Mouse (Mus musculus) megakaryocyte progenitor cell, adult 5-6 weeks (primary cell): ENCODE results near the gene Fcer1g. TPM values are rescaled to one million over a fixed set of nuclear protein-coding genes. Genes with fewer than 3 reads are reported as not detected.

Experiments
- ATAC-seq: replicated peaks from 2 replicates; pipeline ENCODE4 v1.8.0; 2016; ENCODE audit warnings: mild to moderate bottlenecking, moderate TSS enrichment, inconsistent platforms; ENCODE audit not compliant: poor library complexity
- total RNA-seq, 2 experiments: library from RNA; stranded (forward) in 1 of 2; stranded (reverse) in 1 of 2; fragments of 157-497, 149-512 nt in 1 of 2; fragments of 200-1000 nt in 1 of 2; gene quantifications; 2 replicates each; pipeline versions ENCODE4 v1.2.3 to v1.2.4; 2015 to 2017

Fcer1g gene
- total RNA-seq, 2 experiments from 2014 or later = 178 to 293 TPM

GRCm38 (mm10) chr1:171221281-171222193 is 12.6 kb downstream of the Fcer1g start:
- no peak for ATAC-seq

DNA sequence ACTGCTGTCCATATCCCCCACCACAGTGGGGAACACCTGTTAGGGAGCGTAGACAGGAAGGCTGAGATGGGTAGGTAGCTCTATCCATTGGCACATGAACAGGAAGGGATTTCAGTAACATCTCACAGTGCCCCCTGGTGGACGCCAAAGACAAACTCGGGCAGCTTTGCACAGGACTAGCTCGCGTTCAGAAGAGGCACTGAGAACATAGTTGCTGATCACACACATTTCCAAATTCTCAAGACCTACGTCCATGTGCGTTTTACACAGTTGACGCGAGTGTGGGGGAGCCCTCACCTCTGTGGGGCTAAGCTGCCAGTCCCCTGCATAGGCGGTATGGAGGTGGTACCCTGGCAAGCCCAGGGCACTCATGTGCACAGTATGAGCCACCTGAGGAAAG is 13.3 kb downstream of the Fcer1g start:
- peak; percentile 52 for ATAC-seq

DNA sequence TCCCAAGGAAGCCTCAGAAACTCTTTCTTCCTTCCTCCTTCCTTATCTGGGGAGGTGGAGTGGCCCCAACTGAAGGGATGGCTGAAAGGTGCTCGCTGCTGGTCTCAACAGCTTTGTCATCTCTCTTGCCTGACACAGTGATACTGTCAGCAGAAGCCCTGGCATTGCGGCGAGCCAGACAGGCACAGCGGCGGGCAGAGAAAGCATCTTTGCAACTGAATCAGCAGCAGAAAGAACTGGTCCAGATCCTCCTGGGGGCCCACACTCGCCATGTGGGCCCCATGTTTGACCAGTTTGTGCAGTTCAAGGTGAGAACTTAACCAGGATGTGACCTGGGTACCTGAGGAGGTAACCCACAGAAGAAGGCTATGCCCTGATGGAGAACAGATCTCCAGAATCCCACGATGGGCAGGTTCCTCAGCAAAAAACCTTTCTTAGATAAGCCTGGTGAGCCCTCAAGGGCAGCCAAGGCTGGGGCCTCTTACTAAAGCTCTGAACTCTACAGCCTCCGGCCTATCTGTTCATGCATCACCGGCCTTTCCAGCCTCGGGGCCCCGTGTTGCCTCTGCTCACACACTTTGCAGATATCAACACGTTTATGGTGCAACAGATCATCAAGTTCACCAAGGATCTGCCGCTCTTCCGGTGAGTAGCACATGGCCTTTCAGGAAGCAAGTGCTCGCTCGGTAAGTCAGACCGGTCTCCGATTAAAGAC is 17.8 kb downstream of the Fcer1g start:
- no peak for ATAC-seq

DNA sequence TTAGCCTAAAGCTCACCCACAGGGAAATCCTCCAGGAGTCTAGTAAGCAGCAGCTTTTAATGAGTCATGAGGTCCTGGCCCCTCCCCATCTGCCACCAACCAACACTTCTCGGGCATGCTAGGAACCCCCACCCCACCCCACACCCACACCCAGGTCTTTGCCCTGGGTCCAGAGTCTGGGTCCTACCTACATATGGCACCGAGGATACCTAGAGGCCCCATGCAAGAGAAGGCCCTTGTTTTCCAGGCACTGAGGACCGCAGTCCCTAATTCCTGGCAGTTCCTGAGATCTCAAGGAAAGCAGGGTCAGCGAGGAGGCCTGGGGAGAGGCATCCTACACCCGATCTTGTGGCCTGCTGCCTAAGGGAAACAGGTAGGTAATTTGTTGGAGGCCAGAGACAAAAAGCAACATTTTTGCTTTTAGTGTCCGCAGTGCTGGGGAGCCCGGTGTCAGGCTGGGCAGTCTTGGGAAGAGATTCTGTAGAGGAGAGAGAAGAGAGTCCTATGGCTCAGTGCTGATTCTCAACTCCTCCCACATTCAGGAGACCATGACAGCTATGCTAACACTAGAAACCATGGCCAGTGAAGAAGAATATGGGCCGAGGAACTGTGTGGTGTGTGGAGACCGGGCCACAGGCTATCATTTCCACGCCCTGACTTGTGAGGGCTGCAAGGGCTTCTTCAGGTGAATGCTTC is 20.2 kb downstream of the Fcer1g start, which contains the start of gene Nr1i3:
TSS of gene Nr1i3 (plus strand) at position 170 of the 696 bp plus-strand sequence.
- ATAC-seq = no peak

- no peak for ATAC-seq
These were observed 21.3 kb downstream of the Fcer1g start for GRCm38 (mm10) chr1:171212854-171213253.

DNA sequence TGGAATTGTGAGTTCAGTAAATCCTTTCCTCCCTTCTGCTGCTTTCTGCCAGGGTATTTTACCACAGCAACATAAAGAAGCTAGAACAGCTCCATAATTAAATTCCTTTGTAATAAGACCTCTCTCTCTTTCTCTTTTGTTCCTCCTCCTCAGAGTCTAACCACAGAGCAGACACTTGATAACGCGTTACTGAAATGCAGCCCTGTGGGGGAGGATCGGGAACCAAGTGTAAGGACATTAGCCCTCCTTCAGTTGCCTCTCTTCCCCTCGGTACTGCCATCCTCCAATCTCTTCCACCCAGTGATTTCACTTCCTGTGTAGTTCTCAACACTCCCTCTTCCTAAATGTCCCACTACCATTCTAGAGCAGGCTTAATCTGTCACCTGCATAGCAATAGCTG is 24.8 kb downstream of the Fcer1g start:
- peak; percentile 58 for ATAC-seq

DNA sequence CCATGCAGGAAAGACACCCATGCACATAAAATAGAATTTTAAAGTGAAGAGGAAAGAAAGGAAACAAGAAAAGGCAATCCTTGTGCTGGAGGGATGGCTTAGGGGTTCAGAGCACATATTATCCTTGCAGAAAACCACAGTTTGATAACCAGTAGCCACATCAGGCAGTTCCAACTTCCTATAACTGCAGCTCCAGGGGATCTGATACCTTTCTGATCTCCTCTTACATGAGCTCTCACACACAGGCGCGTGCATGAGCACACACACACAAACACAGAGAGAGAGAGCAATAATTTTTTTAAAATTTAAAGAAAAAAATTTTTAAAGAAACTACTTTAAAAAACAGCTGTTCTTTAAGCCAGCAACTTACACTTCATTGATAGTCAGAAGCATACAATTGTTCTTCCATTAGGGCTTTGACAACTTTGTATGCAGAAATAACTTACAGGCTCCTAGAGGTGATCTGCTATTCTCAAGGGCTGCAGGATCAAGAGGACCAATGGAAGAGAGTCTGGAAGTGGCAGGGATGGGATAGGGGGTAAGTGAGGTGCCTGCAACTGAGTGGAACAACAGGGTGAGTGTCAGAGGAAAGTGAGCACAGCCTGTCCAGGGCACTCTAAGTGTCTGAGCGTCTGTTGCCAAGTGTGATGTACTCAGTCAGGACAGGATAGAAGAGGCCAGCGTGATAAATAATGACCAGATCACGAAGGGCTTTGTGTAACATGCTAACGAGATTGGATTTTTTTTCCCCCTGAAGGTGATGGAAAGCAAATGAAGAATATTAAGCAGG is 28.3 kb downstream of the Fcer1g start:
- peak; percentile 56 for ATAC-seq

DNA sequence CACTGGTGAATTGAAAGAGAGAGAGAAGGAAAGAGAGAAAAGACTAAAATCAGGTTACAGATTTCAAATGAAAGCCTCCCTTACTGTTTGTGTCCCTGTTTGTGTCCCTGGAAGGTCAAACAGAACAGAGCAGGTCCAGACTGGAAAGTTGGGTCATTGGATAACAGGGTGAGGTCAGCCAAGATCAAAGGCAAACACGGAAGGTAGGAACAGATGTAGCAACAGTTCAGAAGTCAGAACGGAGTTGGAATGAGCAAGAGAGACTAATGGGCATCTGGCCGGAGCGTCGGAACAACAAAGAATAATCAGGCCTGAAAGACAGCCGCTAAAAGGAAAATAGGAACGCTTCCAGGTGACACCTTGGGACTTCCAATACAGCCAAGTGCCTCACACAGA is 29.9 kb downstream of the Fcer1g start:
- no peak for ATAC-seq

- ATAC-seq = no peak
These were observed 30.5 kb downstream of the Fcer1g start for GRCm38 (mm10) chr1:171203471-171204248.

- ATAC-seq = no peak
These were observed 33.4 kb downstream of the Fcer1g start for GRCm38 (mm10) chr1:171200769-171201168.

- ATAC-seq = no peak
These were observed 34.6 kb downstream of the Fcer1g start for GRCm38 (mm10) chr1:171199532-171199931.

GRCm38 (mm10) chr1:171195887-171196397 is 38.2 kb downstream of the Fcer1g start, which contains the start of gene Pcp4l1:
Gene Pcp4l1, minus strand, starts transcription at chr1:171196268.
- peak; percentile 98 for ATAC-seq

DNA sequence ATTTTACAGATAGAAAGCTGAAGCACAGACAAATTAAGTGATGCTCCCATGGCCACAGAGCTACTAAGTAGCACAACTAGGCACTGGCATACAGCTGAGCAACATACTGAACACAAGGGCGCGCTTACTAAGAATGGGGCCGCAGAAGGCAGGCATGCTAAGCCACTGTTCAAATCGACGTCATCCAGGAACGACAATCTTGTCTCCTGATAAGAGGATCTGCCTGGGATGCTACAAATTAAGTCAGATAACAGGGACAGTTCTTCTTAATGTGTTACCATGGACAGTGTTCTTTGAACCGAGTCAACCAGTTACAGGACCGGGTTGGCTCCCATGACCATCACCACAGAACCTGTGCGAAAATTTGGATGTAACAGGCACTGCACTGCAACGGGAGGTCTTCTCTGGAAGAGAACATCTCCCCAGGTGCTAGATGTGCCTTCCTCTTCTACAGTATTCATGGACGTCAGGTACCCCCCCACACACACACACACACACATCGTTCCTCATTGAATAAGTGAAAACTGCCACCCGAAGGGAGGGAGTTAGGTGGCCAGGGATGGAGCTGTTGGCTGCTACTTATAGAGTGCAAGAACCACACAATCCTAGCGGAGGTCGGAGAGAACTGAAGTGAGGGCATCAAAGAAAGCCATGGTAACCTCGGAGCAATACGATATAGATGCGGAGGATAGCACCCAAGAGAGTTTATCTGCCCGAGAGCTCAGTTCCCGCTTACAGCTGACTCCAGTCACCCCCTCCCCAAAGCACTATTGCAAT is 38.9 kb downstream of the Fcer1g start:
- ATAC-seq = no peak

GRCm38 (mm10) chr1:171193911-171194830 is 40.0 kb downstream of the Fcer1g start:
- ATAC-seq = no peak

DNA sequence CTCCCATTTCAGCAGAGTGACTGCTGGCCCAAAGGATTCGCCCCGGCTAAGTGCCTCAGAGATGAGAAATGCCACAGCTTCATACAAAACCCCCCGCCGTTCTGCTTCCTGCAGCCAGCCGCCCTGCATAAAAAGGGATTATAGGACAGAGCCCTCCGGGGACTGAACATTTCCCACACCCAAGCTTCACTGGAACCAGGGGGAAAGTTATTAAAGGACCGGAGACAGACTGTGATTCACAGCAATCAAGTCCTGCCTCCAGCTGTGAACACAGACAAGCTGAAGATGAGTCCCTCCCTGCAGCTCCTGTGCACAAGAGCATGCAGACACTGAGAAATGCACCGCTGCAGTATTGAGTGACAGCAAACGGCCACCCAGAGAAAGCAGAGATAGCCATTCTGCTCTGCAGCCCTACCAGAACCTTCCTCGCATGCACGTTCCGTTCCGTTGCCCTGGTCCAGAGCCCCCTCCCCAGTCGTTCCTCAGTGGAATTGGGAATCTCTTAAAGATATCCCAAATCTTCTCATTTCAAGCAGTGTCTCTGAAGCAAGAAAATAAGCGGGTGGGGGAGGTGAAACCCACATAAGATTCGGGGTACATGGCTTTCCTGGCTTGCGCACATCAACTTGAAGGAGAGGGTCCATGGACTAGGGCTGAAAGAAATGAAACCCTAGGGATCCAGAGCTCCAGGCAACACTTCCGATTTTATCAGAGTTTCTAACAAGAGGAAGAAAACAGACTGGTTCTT is 40.9 kb downstream of the Fcer1g start:
- ATAC-seq = no peak

DNA sequence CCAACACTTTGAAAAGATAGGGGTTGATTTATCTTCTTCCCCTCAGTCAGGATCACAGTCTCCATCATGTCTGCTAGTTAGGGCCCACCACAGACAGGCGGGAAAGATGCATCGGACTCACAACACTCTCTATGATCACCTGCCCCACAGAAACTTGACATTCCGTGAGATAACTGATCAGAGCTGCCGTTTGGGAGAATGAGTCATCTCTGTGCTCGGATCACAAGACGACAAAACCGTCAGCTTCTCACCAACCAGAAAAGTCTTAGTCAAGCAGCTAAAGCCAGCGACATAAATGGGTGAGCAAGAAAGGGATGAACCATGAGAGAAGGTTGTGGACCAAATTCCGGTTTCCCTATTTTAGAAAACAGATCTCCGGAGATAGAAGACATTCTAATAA is 41.9 kb downstream of the Fcer1g start:
- no peak for ATAC-seq

DNA sequence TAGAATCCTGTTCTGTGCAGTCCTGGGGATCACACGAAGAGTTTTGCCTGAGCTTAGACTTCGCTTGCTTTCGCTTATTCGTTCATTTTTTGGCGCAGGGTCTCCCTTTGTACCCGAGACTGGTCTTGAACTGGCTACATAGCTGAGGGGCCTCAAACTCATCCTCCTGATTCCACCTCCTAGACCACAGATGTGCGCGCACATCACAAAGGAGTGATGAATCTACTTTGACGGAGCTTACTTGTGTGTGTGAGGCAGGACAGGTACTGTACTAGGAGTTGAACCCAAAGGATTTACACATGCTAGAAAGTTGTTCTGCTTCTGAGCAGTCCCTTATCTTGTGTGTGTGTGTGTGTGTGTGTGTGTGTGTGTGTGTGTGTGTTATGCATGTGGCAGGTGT is 43.3 kb downstream of the Fcer1g start:
- no peak for ATAC-seq
